Mouse (Mus musculus) ES-Bruce4 (cell line): Measurements from ENCODE around the gene Mdn1. TPM values are rescaled to one million over a fixed set of nuclear protein-coding genes. Genes with fewer than 3 reads are reported as not detected.

ENCODE experiments used
- H3K27ac ChIP-seq: 2 replicates; pipeline ENCODE4 v1.5.1; 2012; ENCODE audit warnings: low read length, inconsistent platforms; ENCODE audit not compliant: insufficient read depth
- H3K27me3 ChIP-seq: 2 replicates; pipeline ENCODE4 v1.6.1; 2012; ENCODE audit warnings: mild to moderate bottlenecking, low read length, inconsistent platforms; ENCODE audit not compliant: control insufficient read depth, poor library complexity, insufficient read depth, severe bottlenecking
- H3K36me3 ChIP-seq: 2 replicates; pipeline ENCODE4 v1.6.1; 2012; ENCODE audit warnings: inconsistent platforms, mild to moderate bottlenecking, low read length, moderate library complexity; ENCODE audit not compliant: control insufficient read depth, poor library complexity, insufficient read depth, severe bottlenecking
- H3K4me1 ChIP-seq: one replicate; pipeline ENCODE4 v1.8.1; 2011; ENCODE audit warnings: low read length; ENCODE audit not compliant: control insufficient read depth, insufficient read depth
- H3K4me3 ChIP-seq: 2 replicates; pipeline ENCODE4 v1.5.1; 2011; ENCODE audit warnings: low read depth, mild to moderate bottlenecking, low read length
- H3K9ac ChIP-seq: 2 replicates; pipeline ENCODE4 v1.6.1; 2012; ENCODE audit warnings: low read depth, mild to moderate bottlenecking, inconsistent platforms; ENCODE audit not compliant: poor library complexity, severe bottlenecking
- H3K9me3 ChIP-seq: replicated peaks from 2 replicates; pipeline ENCODE4 v1.6.1; 2012; ENCODE audit warnings: mild to moderate bottlenecking, low read length, inconsistent platforms; ENCODE audit not compliant: control insufficient read depth, poor library complexity, insufficient read depth, severe bottlenecking
- CTCF ChIP-seq: IDR thresholded peaks from one replicate; pipeline ENCODE4 v1.8.1; 2011; ENCODE audit warnings: low read depth, low read length
- EP300 ChIP-seq: IDR thresholded peaks from 2 replicates; pipeline ENCODE4 v1.6.1; 2011; ENCODE audit warnings: low read depth, low read length; ENCODE audit not compliant: insufficient read depth
- POLR2A ChIP-seq: IDR thresholded peaks from one replicate; pipeline ENCODE4 v1.8.1; 2011; ENCODE audit warnings: low read length; ENCODE audit not compliant: insufficient read depth
- polyA plus RNA-seq: library from polyadenylated mRNA; stranded (reverse); fragments of >200 nt; gene quantifications from 2 replicates; pipeline ENCODE4 v1.2.4, GENCODE M21; 2011; ENCODE audit warnings: low read depth; ENCODE audit not compliant: missing spikeins, insufficient read depth, insufficient read length

Gene Mdn1
- polyA plus RNA-seq, 1 experiment: 119 TPM

DNA sequence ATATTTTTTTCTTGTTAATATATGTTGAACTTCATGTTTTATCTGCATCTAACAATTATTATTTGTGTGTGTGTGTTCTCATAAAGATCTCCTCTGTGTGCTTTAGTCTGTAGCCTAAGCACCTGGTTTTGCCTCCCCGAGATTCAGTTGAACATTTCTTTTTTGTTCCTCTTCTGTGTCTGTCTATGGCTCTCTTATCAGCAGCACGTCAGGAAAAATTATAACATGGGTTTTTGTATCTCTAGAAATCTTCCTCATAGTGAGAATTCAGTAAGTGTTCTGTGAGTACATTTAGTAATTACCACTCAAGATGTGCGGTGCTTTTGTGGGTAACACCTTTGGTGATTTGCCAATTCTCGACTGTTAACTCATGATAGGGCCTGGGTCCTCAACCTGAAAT, 8.9 kb downstream of the Mdn1 start:
- peaks cover 75% of the 10 kb centered on the region for H3K36me3 ChIP-seq
- H3K9ac ChIP-seq: no peak overlapping the region
- no peaks in the 10 kb centered on the region for H3K27me3 ChIP-seq
- H3K27ac ChIP-seq: no peak overlapping the region
- H3K4me1 ChIP-seq: peaks cover 2% of the 10 kb centered on the region
- no peak overlapping the region for H3K4me3 ChIP-seq
- TF ChIP-seq EP300 (no peak), POLR2A (no peak), CTCF (no peak)
- H3K9me3 ChIP-seq: no peaks in the 10 kb centered on the region

DNA sequence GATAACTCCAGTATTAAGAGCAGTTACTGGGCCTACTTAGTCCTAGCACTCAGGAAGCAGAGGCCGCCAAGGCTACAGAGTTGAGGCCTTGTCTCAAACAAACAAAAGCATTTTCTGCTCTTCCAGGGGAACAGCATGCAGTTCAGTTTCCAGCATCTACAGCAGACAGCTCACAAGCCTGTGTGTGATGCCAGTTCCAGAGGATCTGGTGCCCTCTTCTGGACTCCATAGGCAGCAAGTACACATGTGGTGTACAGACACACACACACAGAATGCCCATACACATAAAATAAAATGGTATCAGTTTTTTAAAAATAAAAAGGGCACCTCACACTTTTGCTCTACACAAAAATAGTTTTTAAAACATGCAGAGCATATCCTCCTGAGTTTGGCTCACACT, 11.4 kb downstream of the Mdn1 start:
- H3K9ac ChIP-seq: no peak overlapping the region
- no peaks in the 10 kb centered on the region for H3K27me3 ChIP-seq
- H3K4me1 ChIP-seq: peaks cover 2% of the 10 kb centered on the region
- H3K36me3 ChIP-seq: peaks cover 80% of the 10 kb centered on the region
- peak; percentile 3 for TF ChIP-seq CTCF
- TF ChIP-seq EP300: no peak
- H3K4me3 ChIP-seq: no peak overlapping the region
- no peak overlapping the region for H3K27ac ChIP-seq
- H3K9me3 ChIP-seq: no peaks in the 10 kb centered on the region

DNA sequence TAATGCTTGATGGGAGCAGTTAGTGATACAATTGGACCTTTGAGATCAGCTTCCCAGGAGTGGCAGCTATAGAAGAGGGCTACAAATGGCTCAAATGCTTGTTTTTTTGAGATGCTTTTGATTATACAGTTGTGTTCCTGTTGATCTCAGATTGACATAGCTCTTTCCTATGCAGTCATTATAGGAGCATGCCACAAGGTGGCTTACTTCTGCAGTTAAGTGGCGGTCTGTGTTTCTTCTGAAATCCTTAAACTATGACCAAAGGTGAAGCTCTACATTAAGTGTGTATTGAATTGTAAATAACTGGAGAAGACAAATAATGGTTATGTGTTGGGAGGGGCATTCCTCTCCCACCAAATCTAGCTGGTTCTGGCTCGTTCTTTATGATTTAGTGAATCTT, 12.9 kb downstream of the Mdn1 start:
- Histone ChIP-seq H3K9me3 (no peaks in the 10 kb centered on the region), H3K27me3 (no peaks in the 10 kb centered on the region), H3K9ac (no peak overlapping the region), H3K27ac (no peak overlapping the region), H3K4me1 (peaks cover 2% of the 10 kb centered on the region), H3K36me3 (peaks cover 79% of the 10 kb centered on the region), H3K4me3 (no peak overlapping the region)
- TF ChIP-seq POLR2A: no peak
- TF ChIP-seq EP300: no peak
- TF ChIP-seq CTCF: no peak

DNA sequence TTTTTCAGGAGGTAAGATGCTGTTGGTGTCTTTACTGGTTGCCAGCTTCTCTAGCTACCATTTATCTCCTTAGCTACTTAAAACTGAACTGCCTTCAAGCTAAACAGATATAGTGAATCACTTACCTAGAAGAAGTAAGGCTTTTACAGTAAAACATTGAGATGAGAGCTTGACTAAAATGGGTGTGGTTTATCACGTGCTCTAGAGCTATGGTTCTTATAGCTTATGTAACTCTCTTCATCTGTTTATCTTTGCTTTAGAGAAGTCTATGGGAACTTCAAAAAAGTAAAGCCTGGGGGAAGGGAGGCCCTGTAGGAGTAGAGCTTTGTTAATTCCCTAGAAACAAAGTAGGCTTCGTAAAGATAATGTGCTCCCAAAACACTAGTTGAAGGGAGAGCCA, 17.1 kb downstream of the Mdn1 start:
- TF ChIP-seq EP300 (no peak), CTCF (no peak)
- H3K9me3 ChIP-seq: no peaks in the 10 kb centered on the region
- no peak overlapping the region for H3K27ac ChIP-seq
- H3K9ac ChIP-seq: no peak overlapping the region
- H3K27me3 ChIP-seq: no peaks in the 10 kb centered on the region
- no peak overlapping the region for H3K4me3 ChIP-seq
- peaks cover 79% of the 10 kb centered on the region for H3K36me3 ChIP-seq
- H3K4me1 ChIP-seq: no peaks in the 10 kb centered on the region

DNA sequence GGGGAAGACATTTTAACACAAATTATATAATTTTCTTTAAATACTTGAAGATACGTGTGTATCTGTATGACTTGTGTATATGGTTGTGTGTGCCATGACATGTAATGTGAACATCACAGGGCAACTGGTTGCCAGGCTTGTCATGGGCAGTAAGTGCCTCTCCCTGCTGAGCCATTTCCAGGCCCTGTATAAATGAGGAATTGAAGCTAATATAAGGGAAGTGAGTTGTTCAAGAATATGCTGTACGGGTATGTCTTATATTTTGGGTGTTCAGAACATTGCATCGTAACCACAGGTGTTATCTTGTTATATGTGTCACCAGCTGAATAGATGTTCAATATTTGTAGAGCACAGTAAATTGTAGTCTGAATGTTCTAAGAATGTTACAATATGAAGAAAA, 20.6 kb downstream of the Mdn1 start:
- H3K27me3 ChIP-seq: no peaks in the 10 kb centered on the region
- H3K9me3 ChIP-seq: no peaks in the 10 kb centered on the region
- no peak overlapping the region for H3K27ac ChIP-seq
- no peaks in the 10 kb centered on the region for H3K4me1 ChIP-seq
- H3K4me3 ChIP-seq: no peak overlapping the region
- TF ChIP-seq POLR2A (no peak), CTCF (no peak), EP300 (no peak)
- no peak overlapping the region for H3K9ac ChIP-seq
- peaks cover 76% of the 10 kb centered on the region for H3K36me3 ChIP-seq

DNA sequence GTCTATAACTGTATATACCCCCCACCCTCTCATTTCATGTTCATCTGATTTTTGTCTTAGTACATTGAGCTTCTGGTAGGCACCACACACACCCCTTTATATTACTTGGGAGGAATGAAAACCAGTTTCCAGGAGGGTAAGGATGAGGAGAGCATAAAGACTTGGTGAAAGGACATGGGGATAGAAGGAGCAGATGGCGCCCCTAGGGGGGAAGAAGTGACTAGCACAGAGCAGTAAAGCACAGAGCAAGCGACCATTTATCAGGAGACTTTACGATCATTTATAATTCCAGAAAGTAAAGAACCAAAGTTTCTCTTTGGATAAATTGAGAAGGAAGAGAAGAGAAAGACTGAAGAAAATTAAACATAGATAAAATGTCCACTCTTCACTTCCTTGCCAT, 23.9 kb downstream of the Mdn1 start:
- Histone ChIP-seq H3K4me3 (no peak overlapping the region), H3K9me3 (no peaks in the 10 kb centered on the region), H3K4me1 (no peaks in the 10 kb centered on the region), H3K27me3 (no peaks in the 10 kb centered on the region), H3K27ac (no peak overlapping the region), H3K36me3 (peaks cover 80% of the 10 kb centered on the region), H3K9ac (no peak overlapping the region)
- TF ChIP-seq CTCF (peak; percentile 18), EP300 (no peak)

DNA sequence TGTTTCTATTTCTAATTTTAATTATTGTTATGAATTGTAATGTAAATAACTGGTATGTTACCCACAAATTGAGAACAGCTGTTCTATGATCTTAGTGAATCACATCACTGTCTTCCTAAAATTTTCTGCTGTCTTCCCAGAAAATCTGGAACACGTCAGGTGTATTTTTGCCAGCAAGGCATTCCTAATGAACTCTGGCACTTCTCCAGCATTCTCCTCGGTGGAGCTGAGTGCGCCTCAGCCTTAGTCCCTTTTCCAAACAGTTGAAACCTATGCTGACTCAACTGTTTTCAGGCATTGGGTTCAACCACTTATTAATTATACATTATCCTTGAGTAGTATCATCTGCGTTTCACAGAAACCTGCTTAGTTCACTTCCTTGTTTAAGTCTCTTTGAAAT, 25.6 kb downstream of the Mdn1 start:
- no peak for TF ChIP-seq POLR2A
- no peak for TF ChIP-seq EP300
- Histone ChIP-seq H3K4me1 (no peaks in the 10 kb centered on the region), H3K36me3 (peaks cover 71% of the 10 kb centered on the region), H3K4me3 (no peak overlapping the region), H3K27me3 (no peaks in the 10 kb centered on the region), H3K27ac (no peak overlapping the region), H3K9ac (no peak overlapping the region), H3K9me3 (no peaks in the 10 kb centered on the region)
